Mouse (Mus musculus) ES-E14 (cell line): ENCODE measurements around the gene Pusl1. TPM values are rescaled to one million over a fixed set of nuclear protein-coding genes. Genes with fewer than 3 reads are reported as not detected.
A peak's percentile ranks its signal among the peaks of the same experiment; 100 is the strongest.

Experiments used
- DNase-seq: peaks from one replicate; pipeline ENCODE4 v3.0.0-alpha.2; 2013; ENCODE audit warnings: low read depth, low spot score
- H3K27ac ChIP-seq: 2 replicates; pipeline ENCODE4 v1.5.1; 2012; ENCODE audit warnings: low read depth, mild to moderate bottlenecking, low read length, moderate library complexity, mixed read lengths; ENCODE audit not compliant: poor library complexity, insufficient read depth, severe bottlenecking
- H3K36me3 ChIP-seq: 2 replicates; pipeline ENCODE4 v1.6.1; 2012; ENCODE audit warnings: mild to moderate bottlenecking, low read length, moderate library complexity, mixed read lengths; ENCODE audit not compliant: control insufficient read depth, poor library complexity, insufficient read depth, severe bottlenecking
- H3K4me1 ChIP-seq, 2 experiments: fragments of 150-350 bp in 1 of 2; sonication (generic) in 1 of 2; 2 replicates each; pipeline ENCODE4 v1.6.1; 2012; ENCODE audit warnings: low read length in 2 of 2, mild to moderate bottlenecking in 1 of 2, mixed read lengths in 1 of 2; ENCODE audit not compliant: control insufficient read depth in 2 of 2, insufficient read depth in 2 of 2, poor library complexity in 1 of 2
- H3K4me3 ChIP-seq, 2 experiments: fragments of 150-350 bp in 1 of 2; sonication (generic) in 1 of 2; 2 replicates each; pipeline ENCODE4 v1.5.1; 2012; ENCODE audit warnings: low read length in 2 of 2, low read depth in 1 of 2, mild to moderate bottlenecking in 1 of 2, mixed read lengths in 1 of 2; ENCODE audit not compliant: insufficient read depth in 1 of 2, poor library complexity in 1 of 2, severe bottlenecking in 1 of 2
- H3K9ac ChIP-seq: 2 replicates; pipeline ENCODE4 v1.6.1; 2012; ENCODE audit warnings: low read depth, mild to moderate bottlenecking, low read length, mixed read lengths; ENCODE audit not compliant: poor library complexity, insufficient read depth, severe bottlenecking
- H3K9me3 ChIP-seq: fragments of 150-350 bp; sonication (generic); 2 replicates; pipeline ENCODE4 v1.6.1; 2012; ENCODE audit warnings: low read depth, mild to moderate bottlenecking, low read length; ENCODE audit not compliant: control insufficient read depth, insufficient read depth
- CHD2 ChIP-seq: IDR thresholded peaks from 2 replicates; pipeline ENCODE4 v1.6.1; 2014; ENCODE audit warnings: mild to moderate bottlenecking, low read depth, low read length, inconsistent platforms
- HCFC1 ChIP-seq: IDR thresholded peaks from 2 replicates; pipeline ENCODE4 v1.6.1; 2012; ENCODE audit warnings: low read length, inconsistent platforms, borderline replicate concordance; ENCODE audit not compliant: insufficient read depth
- MAFK ChIP-seq: IDR thresholded peaks from 2 replicates; pipeline ENCODE4 v1.6.1; 2014; ENCODE audit warnings: mild to moderate bottlenecking, low read depth, low read length, inconsistent platforms; ENCODE audit not compliant: insufficient read depth
- ZC3H11A ChIP-seq: IDR thresholded peaks from 2 replicates; pipeline ENCODE4 v1.6.1; 2012; ENCODE audit warnings: low read depth, mild to moderate bottlenecking, inconsistent platforms, low read length, borderline replicate concordance
- ZNF384 ChIP-seq: IDR thresholded peaks from 2 replicates; pipeline ENCODE4 v1.6.1; 2012; ENCODE audit warnings: low read depth, low read length, inconsistent platforms
- in situ Hi-C, 2 experiments: fragments of 600-800 bp; cut with MboI; formaldehyde crosslinking; loops; one replicate each; pipeline ENCODE4 v1.15.1; 2025; ENCODE audit warnings: low sequenced_read_pairs in 2 of 2, inconsistent platforms in 1 of 2; ENCODE audit not compliant: unreplicated experiment in 2 of 2
- total RNA-seq: library from RNA; depleted of rRNA; stranded (reverse); fragments of 300-350 nt; gene quantifications from 2 replicates; pipeline ENCODE4 v1.2.3, GENCODE M21; 2012

Gene Pusl1
- total RNA-seq, 1 experiment = 62.2 TPM

DNA sequence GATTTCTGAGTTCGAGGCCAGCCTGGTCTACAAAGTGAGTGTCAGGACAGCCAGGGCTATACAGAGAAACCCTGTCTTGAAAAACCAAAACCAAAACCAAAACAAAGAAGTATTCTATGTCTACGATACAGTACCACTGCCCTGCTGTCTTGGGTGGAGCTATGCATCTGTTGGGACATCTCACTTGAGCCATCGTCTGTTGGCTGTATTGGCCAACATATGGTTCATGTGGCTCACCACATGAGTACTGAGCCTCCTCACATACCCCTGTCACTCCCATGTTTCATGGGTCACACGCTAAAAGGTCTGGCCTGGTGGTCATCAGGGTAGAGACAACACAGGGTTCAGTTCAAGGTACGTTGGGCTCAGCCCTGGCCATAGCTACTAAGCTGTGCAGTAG lies 5.3 kb downstream of the Pusl1 start:
- no peak overlapping the region for H3K9ac ChIP-seq
- in situ Hi-C loops = no loop called here
- no peak overlapping the region for H3K4me3 ChIP-seq
- H3K4me1 ChIP-seq = 0 out of 4 replicates have a peak, but pooled peaks cover 0 to 2% of the 10 kb centered on the region in 2 experiments
- no peak for TF ChIP-seq HCFC1
- TF ChIP-seq ZC3H11A = no peak
- TF ChIP-seq CHD2 = no peak
- no peak for TF ChIP-seq ZNF384
- no peak for TF ChIP-seq MAFK
- no peaks in the 10 kb centered on the region for H3K9me3 ChIP-seq
- H3K36me3 ChIP-seq = peaks cover 46% of the 10 kb centered on the region
- H3K27ac ChIP-seq = no peak overlapping the region
- no peak for DNase-seq

DNA sequence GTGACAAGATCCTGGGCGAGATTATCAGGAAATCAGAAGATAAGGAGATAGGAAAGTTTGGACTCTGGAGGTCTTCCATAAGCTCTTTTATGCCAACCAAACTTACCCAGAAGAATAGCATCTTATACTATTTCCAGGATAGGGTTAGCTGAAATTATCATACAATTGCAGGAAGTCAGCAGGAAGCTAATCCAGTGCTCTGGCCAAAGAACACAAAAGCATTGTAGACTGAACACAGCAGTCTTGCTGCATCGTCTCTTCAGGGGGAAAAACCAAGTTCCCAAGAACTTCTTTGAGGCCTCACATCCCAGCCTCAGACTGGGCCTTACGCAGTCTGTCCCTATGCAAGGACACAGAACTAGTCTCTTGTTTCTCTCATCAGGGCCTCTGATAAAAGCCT lies 8.0 kb downstream of the Pusl1 start:
- TF ChIP-seq ZC3H11A = no peak
- no peak for TF ChIP-seq HCFC1
- no peak for TF ChIP-seq CHD2
- no peak for TF ChIP-seq ZNF384
- no peak for TF ChIP-seq MAFK
- peaks cover 36% of the 10 kb centered on the region for H3K36me3 ChIP-seq
- no peak overlapping the region for H3K27ac ChIP-seq
- H3K9ac ChIP-seq = no peak overlapping the region
- DNase-seq = no peak
- in situ Hi-C loops = no loop called here
- H3K9me3 ChIP-seq = no peaks in the 10 kb centered on the region
- no peak overlapping the region for H3K4me3 ChIP-seq
- no peaks in the 10 kb centered on the region for H3K4me1 ChIP-seq

DNA sequence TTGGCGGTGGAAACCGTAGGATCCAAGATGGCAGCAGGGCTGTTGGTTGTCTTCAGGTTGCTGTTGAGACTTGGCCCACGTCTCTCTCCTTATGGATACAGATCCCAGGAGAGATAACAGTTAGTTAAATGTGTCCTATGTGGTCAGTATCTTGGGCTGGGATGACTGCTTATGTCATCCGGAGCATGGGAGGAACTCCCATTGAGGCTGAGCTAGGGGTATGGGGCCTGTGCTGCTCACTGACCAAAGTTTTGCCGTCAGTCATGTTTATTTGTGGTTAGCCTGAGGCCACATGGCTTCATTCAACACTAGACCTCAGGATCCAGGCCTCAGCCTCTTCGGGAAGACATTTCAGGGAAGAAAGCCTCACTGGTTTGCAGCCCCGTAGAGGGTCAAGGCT lies 20.2 kb downstream of the Pusl1 start:
- H3K4me3 ChIP-seq = no peak overlapping the region
- H3K36me3 ChIP-seq = peaks cover 32% of the 10 kb centered on the region

DNA sequence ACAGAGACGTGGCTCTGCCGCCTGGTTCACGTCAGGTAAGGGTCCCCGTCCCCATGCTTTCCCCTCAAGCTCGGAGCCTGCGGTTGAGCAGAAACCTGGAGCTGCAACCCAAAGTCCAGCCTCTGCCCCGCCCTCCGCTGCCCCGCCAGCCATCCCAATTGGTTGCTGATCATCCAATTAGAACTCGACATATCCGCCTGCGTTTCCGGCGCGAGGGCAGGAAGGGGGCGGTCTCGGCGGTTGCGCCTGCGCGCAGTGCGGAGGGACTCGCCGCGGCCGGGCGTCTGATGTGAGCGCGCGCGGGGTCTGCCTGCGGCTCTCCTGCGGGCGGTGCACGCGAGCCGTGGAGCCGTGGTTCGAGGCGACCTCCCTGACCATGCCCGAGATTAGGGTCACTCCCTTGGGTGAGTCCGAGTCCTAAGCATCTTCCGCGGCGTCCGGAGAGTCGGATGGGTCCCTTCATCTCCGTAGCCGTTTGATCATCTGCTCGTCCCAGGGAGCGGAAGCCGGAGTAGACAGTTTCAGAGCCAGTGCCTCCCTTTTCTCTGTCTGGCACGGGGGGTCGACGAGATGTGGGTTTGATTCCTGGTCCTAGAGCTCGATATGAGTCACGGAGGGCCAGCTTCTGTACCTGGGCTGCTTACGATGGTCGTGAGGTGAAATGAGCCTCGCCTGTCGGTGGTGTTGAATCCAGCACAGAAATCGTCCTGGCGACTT lies 22.1 kb downstream of the Pusl1 start, which contains the start of the genes Cptp and Ints11:
Gene Cptp, minus strand, starts transcription at position 124 of the 717 bp plus-strand sequence.
Gene Ints11, plus strand, starts transcription at position 230 of the 717 bp plus-strand sequence.
- no peak for TF ChIP-seq HCFC1
- no peak for TF ChIP-seq CHD2
- no peak for TF ChIP-seq ZNF384
- no peak for TF ChIP-seq MAFK
- no peak for TF ChIP-seq ZC3H11A
- H3K27ac ChIP-seq = peak within 1 kb of the TSS; percentile 11; the same call in 1 of the 2 replicates
- DNase-seq = peak; percentile 93
- in situ Hi-C loops = no loop called here
- H3K9me3 ChIP-seq = no peaks in the 10 kb centered on the region
- peaks cover 31% of the 10 kb centered on the region for H3K36me3 ChIP-seq
- peaks cover 0 to 2% of the 10 kb centered on the region in 2 experiments; a peak in 1 of 4 replicates for H3K4me1 ChIP-seq
- H3K4me3 ChIP-seq = peak within 1 kb of the TSS; percentile 95 to 100
- H3K9ac ChIP-seq = peak within 1 kb of the TSS; percentile 98

More for the DNA sequence above, 20.2 kb downstream of the Pusl1 start:
- peaks cover 0 to 2% of the 10 kb centered on the region in 2 experiments; a peak in 1 of 4 replicates for H3K4me1 ChIP-seq
- H3K9ac ChIP-seq = peak overlapping the region; percentile 37; the same call in 1 of the 2 replicates
- H3K9me3 ChIP-seq = no peaks in the 10 kb centered on the region
- TF ChIP-seq CHD2 (no peak), HCFC1 (no peak)
- no peak overlapping the region for H3K27ac ChIP-seq
- DNase-seq = no peak
- in situ Hi-C loops = no loop called here
